Mouse (Mus musculus) gastrocnemius, postnatal 14 days (tissue): ENCODE data around the gene Ptpro. TPM values are rescaled to one million over a fixed set of nuclear protein-coding genes. Genes with fewer than 3 reads are reported as not detected.
A peak's percentile ranks its signal among the peaks of the same experiment; 100 is the strongest.

Experiments used
- DNase-seq: peaks from one replicate; pipeline ENCODE4 v3.0.0; 2021; ENCODE audit warnings: mixed read lengths
- intact Hi-C: fragments of 180-260 bp; cut with DNase I; formaldehyde crosslinking; loops from one replicate; pipeline ENCODE4 v1.15.1; 2025; ENCODE audit warnings: low total_unique reads
- long read RNA-seq, 2 experiments: library from polyadenylated mRNA; stranded (forward); transcript quantifications; one replicate each; pipeline ENCODE4 v2.0.0; 2021
- total RNA-seq, 2 experiments: library from RNA; stranded (reverse); gene quantifications; 2 replicates each; pipeline ENCODE4 v1.2.3; 2021

The Ptpro gene
- total RNA-seq: under 1 TPM; 0.74 to 0.95 TPM
- long read RNA-seq, experiment 1, partial matches to known transcripts: 1 of 1 reads
- long read RNA-seq, experiment 1, other reads (novel, unspliced or antisense): 0 of 1 reads
- long read RNA-seq, experiment 2: 0 reads

GRCm38 (mm10) chr6:137252194-137252886 lies at the start of gene Ptpro:
TSS of gene Ptpro (plus strand) at chr6:137252319.
- intact Hi-C loops: no loop called here
- peak; percentile 5 for DNase-seq

DNA sequence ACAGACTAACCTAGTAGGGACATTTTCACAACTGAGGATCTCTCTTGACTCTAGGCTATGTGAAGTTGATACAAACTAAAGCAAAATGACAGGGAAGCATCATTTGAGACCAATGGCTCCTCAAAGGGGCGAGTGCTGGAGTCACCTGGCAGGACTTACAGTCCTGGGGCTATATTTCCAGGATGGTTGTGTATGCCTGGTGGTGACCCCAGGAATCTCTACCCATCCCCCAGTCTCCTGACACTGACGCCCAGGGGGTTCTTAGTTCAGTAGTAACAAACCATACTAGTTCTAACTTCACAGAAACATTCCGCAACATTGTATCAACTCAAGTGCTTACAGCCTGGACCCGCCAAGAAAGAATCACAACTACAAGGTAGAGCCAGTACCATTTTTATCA lies 49.5 kb upstream of the Ptpro start:
- intact Hi-C loops: loop anchor here (10.0 kb wide), 1 partner anchor 522 kb away; no protein-coding TSS in a partner anchor
- no peak for DNase-seq

- no peak for DNase-seq
Measured at GRCm38 (mm10) chr6:137205662-137206400, 46.3 kb upstream of the Ptpro start.

GRCm38 (mm10) chr6:137207126-137207525 lies 45.0 kb upstream of the Ptpro start:
- intact Hi-C loops: loop anchor here (5.0 to 10.0 kb wide), 2 partner anchors 190 to 518 kb away; no protein-coding TSS in a partner anchor
- no peak for DNase-seq

More at GRCm38 (mm10) chr6:137205662-137206400, 46.3 kb upstream of the Ptpro start:
- intact Hi-C loops: loop anchor here (5.0 to 10.0 kb wide), 2 partner anchors 191 to 519 kb away; no protein-coding TSS in a partner anchor

DNA sequence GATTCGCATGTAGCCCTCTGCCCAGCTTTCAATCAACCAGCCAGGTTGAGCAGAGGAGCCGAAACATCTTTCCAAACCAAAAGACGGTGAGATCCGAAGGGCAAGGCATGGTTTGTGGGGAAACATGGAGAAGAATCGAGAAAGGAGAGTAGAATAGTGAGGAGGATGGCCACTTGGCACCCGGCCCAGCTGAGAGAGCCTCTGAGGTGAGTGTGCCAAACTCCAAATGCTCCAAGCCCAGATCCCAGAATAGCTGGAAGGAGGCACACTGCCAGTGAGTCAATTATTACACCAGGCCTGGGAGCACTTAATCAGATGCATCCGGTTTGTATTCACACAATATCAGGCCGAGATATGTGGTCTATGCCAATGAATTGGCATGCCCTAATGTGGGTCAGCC lies 42.1 kb upstream of the Ptpro start:
- intact Hi-C loops: loop anchor here (5.0 to 10.0 kb wide), 2 partner anchors 187 to 515 kb away; no protein-coding TSS in a partner anchor

DNA sequence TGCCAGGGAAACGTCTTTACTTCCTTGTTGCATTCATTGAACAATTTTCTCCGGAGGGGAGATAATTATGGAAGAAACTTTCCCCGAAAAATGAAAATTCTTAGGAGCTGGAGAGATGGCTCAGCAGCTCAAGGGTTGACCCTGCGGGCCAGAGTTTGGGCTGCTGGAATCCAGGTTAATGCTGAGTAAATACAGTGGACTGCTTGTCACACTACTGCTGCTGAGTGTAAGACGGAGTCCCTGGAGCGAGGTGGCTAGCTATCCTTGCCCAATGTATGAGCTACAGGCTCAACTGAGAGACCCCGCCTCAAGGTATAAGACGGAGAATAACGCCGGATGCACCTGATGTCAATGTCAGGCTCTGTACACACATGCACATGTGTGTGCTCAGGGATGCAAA lies 41.1 kb upstream of the Ptpro start:
- intact Hi-C loops: no loop called here
- no peak for DNase-seq

More for the DNA sequence above, 42.1 kb upstream of the Ptpro start:
- peak; percentile 58 for DNase-seq

DNA sequence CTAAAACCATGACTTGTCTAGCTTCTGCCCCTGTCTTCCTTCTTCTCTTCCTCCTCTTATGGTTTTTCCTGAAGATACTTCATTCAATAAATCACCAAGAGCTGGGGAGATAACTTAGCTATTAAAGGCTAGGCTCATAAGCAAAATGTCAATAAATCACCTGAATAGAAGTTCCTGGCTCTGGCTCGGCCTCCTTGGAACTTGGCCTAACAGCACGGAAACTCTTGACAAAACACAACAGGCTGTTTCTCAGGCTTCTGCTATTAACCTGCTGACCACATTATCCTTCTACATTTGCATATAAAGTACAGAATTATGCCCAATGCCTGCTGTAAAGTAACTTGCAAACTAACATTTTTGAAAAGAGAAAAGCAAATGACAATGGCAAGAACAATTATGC lies 40.7 kb upstream of the Ptpro start:
- DNase-seq: no peak
- intact Hi-C loops: no loop called here

- no peak for DNase-seq
- intact Hi-C loops: no loop called here
Measured at GRCm38 (mm10) chr6:137217841-137218463, 34.2 kb upstream of the Ptpro start.

DNA sequence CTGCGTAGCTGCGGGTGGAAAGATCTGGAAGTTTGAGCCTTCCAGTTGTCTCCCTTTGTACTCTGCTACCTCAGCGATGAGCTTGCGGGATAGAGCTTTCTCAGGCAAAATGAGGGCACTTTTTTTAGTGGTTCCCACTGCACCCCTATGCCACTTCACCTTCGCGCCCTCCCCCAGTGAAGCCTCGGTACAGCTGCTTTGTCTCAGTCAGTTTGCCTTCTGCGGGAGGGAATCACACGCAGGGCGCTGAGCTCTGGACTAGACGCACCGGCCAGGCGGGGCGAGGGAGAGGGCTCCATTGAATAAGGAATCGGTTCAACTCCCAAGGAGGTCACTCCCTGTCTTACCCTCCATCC lies 746 bp downstream of the Ptpro start:
- DNase-seq: no peak
- intact Hi-C loops: no loop called here

GRCm38 (mm10) chr6:137253415-137253814 lies 1.3 kb downstream of the Ptpro start:
- intact Hi-C loops: no loop called here
- no peak for DNase-seq

DNA sequence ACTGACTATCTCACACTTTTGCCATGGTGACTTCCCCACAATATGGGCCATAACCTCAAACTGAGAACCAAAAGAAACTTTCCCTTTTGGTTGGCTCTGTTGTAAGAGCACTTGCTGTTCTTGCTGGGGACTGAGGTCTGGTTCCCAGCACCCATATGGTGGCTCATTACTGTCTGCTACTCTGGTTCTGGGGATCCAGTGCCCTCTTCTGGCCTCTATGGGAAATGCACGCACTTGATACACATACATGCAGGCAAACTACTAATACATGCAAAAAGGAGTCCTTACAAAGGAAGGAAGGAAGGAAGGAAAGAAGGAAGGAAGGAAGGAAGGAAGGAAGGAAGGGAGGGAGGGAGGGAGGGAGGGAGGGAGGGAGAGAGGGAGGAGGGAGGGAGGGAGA lies 8.9 kb downstream of the Ptpro start:
- intact Hi-C loops: no loop called here
- DNase-seq: no peak

DNA sequence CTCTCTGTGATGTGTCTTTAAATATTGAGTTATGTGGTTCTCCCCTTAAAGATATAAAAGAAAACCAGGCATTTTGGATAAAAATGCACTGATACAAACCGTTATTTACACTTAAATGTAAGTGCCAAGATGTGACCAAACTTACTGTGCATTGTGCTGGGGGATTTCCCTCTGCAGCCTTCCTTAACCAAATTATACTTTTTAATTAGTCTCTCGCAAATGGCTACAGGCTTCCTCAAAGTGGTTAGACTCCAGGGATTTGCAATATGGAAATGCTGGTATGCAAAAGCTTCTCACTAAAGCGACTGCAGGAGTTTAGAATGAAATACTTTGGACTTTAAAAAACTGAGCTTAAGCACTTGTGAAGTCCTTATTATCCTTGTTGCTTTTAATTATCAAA lies 10.0 kb downstream of the Ptpro start:
- intact Hi-C loops: no loop called here
- no peak for DNase-seq

DNA sequence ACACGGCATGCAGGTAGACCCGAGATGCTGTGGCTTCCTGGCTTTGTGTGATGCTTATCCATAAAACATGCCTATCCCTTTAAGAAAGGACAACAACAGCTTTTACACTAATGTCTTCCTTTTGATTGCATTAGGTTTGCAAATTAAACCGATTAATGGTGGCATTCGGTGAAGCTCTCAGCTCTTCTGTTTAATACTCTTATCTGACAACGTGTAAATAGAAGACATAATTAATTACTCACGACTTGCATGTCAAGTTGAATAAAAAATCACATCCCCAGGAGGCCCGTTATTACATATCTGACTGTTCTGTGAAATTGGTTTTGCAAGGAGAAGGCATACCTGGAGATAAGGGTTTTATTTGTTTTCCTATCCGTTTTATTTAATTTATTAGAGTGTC lies 15.9 kb downstream of the Ptpro start:
- DNase-seq: no peak

DNA sequence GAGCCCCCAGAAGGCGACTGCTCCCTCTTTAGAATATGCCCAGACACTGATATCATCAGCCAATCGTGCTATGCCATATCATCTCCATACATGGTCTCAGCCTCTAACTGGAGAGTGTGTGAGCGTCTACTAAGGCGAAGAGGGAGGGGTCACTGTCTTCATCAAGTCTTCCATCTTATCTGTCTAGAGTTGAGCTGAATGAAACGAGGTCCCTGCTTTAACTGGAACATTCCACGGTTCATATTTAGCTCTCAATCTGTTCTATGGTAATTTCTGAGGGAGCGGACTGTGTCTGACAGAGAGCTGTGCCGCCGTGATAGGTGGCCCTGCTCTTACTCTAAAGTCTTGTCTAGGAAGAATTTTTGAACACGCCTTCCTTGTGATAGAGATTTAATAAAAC lies 16.5 kb downstream of the Ptpro start:
- intact Hi-C loops: no loop called here
- DNase-seq: no peak

More for the DNA sequence above, 15.9 kb downstream of the Ptpro start:
- intact Hi-C loops: no loop called here

DNA sequence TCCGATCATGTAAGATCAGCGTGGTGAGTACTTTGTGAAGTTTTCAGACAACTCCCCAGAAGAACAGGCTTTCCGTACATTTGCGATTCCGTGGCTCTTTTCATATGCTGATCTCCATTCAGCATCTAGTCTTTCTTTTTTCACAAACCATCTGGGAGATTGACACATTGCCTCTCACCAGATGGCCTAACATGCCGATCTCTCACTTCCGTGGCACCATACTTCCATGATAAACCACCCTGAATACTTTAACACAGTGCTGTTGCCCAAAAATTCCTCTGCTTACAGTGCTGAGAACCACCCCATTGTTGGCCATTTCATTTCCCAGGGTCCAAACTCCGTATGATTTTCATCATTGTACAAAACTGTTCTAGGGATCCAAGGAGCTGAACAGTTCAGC lies 20.4 kb downstream of the Ptpro start:
- intact Hi-C loops: no loop called here
- DNase-seq: no peak

- intact Hi-C loops: no loop called here
- no peak for DNase-seq
Measured at GRCm38 (mm10) chr6:137277587-137277994, 25.5 kb downstream of the Ptpro start.

GRCm38 (mm10) chr6:137279576-137279975 lies 27.5 kb downstream of the Ptpro start:
- no peak for DNase-seq
- intact Hi-C loops: no loop called here

DNA sequence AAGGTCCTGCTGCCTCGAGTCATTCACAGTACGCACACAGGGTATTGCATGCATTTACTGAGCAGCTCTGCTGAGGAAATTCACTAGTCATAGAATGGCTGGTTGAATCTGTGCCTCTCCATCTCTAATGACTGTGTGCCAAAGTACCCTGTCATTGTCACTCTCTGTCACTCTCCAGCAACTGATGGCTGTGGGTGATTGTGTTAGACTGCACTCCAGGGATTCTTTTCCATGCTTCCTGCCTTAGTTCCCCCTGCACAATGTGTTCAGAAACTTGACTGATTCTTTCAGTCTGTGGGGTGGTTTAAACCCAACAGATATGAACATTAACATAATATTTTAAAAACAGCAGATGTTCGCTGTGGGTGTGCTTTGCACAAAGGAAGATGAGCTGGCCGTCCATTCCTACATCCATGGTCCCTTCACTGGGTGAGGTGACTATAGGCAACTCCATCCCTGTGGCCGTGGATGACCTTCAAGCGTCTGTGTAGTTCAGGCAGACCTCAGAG lies 29.5 kb downstream of the Ptpro start:
- DNase-seq: no peak
- intact Hi-C loops: no loop called here

GRCm38 (mm10) chr6:137282050-137282449 lies 29.9 kb downstream of the Ptpro start:
- intact Hi-C loops: no loop called here
- DNase-seq: no peak

- no peak for DNase-seq
- intact Hi-C loops: no loop called here
Measured at GRCm38 (mm10) chr6:137286376-137286775, 34.3 kb downstream of the Ptpro start.
